Mouse (Mus musculus) inflammation-experienced regulatory T-cells, adult 6 months (primary cell): Measurements from ENCODE around the gene Cmtr1. TPM values are rescaled to one million over a fixed set of nuclear protein-coding genes. Genes with fewer than 3 reads are reported as not detected.

Source experiments
- ATAC-seq: one replicate; pipeline ENCODE4 v1.8.0; 2017
- polyA plus RNA-seq, 3 experiments: library from polyadenylated mRNA; unstranded; fragments of 100-300 nt; shearing (Covaris generic); gene quantifications; one replicate each; pipeline ENCODE4 v1.2.1; 2017

The Cmtr1 gene
- polyA plus RNA-seq, 3 experiments from 2014 or later: 83.4 to 107 (median 98.4) TPM

- no peak for ATAC-seq
Measured at GRCm38 (mm10) chr17:29669936-29670335, 9.5 kb downstream of the Cmtr1 start.

DNA sequence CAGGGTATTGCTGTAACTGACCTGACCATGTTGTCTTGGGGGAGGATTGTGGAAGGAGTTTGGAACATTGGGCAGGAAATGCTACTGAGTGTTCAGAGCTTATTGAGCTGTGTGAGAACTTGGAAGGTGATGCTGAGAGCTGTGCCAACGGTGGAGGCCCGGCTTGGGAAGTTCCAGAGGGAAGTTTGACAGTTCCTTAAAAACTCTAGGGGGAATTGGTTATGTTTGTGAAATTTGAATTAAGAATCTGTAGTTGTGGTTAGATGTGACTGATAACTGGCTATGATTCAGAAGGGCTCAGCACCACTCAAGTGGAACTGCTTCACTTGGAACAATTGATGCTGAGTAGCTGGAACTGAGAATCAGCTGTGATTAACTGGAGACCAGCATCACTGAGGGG, 10.6 kb downstream of the Cmtr1 start:
- ATAC-seq: no peak

DNA sequence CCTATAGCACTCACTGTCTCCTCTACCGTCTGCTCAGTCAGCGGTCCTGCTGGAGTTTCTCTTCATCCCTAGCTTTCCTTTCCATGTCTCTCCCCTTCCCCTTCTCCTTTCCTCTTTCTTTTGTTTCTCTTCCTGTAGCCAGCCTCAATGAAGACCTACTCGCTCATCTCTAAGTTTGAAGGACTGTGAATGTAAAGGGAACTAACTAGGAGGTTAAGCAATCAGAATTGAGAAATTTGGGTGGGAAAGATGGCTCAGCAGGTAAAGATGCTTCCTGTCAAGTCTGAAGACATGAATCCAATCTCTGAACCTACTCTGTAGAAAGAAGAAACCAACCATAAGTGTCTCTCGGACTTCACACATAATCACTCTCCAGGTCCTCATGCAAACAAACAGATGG, 12.9 kb downstream of the Cmtr1 start:
- ATAC-seq: no peak

- no peak for ATAC-seq
Measured at GRCm38 (mm10) chr17:29678526-29678925, 18.1 kb downstream of the Cmtr1 start.

DNA sequence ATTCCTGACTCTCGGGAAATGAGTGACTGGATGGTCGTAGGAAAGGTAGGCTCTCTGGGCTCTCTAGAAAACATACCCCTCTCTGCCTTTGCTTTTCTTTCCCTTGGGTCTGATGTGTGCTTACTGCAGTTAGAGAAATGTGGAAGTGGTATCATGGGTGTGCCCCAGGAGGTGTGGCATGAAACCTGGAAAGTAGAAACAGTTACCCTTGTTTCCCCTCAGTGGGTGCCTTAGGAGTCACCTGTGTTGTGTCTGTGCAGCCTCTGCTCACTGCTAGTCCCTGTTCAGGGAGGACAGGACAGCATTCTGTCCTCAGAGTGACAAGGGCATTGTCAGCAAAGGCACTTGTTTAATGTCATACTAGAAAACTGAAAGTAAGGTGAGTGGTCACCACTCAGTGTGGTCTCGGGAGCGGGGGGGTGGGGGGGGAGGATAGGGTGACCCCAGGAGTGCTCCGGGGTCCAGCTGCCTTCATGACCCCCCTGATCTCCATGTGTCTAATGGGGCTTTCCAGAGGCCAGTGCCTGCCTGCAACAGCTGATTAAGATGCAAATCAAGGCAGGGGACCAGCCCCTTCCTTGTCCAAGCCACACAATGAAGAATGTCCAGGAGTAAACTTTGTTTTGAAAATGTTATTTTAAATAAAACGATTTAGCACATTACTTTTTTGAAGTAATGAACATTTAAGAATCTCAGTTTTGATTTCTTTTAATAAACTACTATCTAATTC, 18.8 kb downstream of the Cmtr1 start:
- ATAC-seq: no peak

- no peak for ATAC-seq
Measured at GRCm38 (mm10) chr17:29680174-29680573, 19.8 kb downstream of the Cmtr1 start.

- no peak for ATAC-seq
Measured at GRCm38 (mm10) chr17:29680921-29681320, 20.5 kb downstream of the Cmtr1 start.

DNA sequence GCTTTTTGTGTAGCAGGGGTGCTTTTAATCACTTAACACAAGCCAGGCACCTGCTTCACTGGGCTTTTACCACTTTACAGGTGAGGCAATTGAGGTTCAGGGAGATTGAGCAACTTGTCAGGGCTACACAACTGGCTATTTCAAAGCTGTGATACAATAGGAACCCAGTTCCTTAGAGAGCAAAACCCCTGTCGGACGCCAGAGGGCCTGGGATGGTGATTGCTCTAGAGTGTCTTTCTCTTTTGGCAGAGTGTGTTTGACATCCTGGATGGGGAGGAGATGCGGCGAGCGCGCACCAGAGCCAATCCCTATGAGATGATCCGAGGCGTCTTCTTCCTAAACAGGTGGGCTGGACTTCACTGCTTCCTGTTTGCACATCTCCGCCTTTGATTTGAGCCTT, 21.3 kb downstream of the Cmtr1 start:
- no peak for ATAC-seq

DNA sequence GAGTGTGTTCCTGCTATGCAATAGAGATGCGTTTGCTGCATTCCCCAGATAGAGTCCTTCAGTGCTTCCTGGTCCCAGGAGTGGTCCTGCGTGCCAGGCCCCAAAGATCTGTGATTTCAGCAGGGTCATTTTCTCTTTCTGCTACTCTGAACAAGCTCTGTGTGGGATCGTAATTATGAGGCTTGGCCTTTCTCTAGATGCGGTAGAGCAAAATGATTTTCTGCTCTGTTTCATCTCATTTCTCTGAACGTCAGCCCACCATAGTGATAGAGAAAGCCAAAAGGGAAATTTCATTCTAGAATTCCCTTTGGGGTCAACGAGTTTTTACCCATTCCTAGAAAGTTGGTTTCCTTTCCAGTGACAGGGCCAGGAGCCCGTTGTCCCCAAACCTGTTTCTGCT, 21.9 kb downstream of the Cmtr1 start:
- no peak for ATAC-seq

GRCm38 (mm10) chr17:29683127-29683526, 22.7 kb downstream of the Cmtr1 start:
- ATAC-seq: no peak

GRCm38 (mm10) chr17:29684275-29684674, 23.9 kb downstream of the Cmtr1 start:
- no peak for ATAC-seq

DNA sequence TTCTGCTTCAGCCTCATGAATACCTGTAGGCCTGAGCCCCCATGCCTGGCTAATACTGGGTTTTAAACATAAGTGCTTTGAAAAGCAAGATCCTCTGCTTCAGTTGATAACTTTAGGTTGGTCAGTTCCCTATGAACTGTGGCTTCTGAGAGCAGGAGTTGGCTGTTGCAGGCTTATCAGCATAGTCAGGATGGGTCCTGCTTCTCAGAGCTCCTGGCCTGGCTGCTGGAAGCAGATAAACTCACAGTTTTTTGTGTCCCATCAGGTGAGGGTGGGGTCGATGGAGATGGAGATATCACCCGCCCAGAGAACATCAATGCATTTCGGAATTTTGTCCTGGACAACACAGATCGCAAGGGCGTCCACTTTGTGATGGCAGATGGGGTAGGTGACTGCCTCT, 26.4 kb downstream of the Cmtr1 start:
- no peak for ATAC-seq

DNA sequence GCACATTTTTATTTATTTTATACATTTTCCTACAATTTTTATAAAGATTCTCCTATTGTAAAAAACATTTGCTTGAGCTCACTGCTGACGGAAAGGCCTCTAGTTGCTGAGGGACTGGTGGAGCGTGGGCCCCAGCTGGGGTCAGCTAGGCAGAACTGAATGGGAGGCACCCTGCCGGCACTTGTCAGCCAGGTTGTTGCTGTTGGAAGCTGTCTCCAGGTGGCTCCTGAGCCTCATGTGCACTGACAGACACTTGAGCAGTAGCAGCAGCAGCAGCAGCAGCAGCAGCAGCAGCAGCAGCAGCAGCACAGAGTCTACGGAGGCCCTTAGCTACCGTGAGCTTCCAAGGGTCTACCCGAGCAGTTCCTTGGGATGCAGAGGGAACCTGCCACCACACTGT, 27.0 kb downstream of the Cmtr1 start:
- no peak for ATAC-seq

DNA sequence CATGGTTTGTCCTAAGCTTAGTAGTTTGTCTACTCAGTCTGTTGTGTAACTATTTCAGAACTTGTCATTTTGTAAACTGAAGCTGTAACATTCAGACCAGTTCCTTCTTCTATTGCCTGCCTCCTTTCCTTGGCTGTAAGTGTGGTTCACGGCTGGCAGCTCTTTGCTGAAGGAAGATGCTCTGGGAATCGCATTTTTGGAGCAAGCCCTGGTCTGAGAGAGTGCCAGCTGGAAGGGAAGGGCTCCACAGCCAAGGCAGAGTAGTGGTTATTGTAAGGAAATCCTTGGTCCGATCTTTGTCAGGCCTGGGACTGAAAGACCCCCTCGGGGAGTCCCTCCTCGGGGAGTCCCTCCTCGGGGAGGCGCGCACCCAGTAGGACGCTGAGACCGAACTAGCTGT, 28.2 kb downstream of the Cmtr1 start:
- no peak for ATAC-seq

DNA sequence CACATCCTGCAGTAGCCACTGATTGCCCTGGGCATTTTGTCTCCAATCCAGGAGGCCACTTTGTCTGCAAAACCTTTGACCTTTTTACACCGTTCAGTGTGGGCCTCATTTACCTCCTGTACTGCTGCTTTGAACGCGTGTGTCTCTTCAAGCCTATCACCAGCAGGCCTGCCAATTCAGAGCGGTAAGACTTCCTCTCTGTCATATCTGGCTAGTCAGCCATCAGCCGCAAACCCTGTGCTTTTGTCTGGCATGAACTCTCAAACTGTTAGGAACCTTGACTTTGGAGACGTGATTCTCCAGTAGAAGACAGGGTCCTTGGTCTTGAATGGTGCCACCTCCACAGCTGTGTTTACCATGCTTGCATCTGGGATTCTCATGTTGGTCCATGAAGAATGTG, 29.9 kb downstream of the Cmtr1 start:
- no peak for ATAC-seq

- ATAC-seq: no peak
Measured at GRCm38 (mm10) chr17:29692827-29693226, 32.4 kb downstream of the Cmtr1 start.

DNA sequence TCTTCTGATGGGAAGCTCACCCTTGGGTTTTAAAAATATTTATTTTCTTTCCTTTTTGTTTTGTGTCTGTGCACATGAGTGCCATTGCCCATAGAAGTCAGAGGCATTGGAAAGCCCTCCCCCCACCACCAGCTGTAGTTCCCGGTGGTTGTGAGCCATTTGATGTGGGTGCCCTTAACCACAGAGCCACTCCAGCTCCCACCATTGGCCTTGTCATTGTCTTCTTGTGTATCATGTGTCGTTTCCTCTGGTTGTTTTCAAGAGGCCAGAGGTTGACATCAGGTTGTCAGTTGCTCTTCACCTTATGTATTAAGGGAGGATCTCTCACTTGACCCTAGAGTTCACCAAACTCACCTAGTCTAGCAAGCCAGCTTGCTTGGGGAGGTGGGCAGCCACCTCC, 33.2 kb downstream of the Cmtr1 start:
- peak; percentile 17 for ATAC-seq

GRCm38 (mm10) chr17:29694516-29694915, 34.1 kb downstream of the Cmtr1 start:
- no peak for ATAC-seq

DNA sequence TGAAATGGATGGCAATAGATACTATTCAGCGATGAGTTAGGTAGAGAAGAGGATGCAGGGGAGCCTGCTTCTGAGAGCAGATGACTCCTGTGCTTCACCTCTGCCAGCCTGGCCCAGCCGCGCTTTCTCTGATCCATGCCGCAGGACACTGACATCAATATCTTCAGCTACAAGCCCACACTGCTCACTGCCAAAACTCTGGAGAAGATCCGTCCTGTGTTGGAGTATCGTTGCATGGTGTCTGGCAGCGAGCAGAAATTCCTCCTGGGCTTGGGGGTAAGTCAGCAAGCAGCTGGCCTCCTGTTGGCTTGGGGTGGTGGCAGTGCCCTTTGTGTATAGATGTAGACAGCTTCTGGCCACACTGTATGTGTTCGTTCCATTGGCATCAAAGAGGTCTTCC, 36.5 kb downstream of the Cmtr1 start:
- no peak for ATAC-seq

GRCm38 (mm10) chr17:29698421-29698820, 38.0 kb downstream of the Cmtr1 start:
- no peak for ATAC-seq

GRCm38 (mm10) chr17:29700573-29700972, 40.2 kb downstream of the Cmtr1 start:
- ATAC-seq: no peak

GRCm38 (mm10) chr17:29702938-29703710, 42.7 kb downstream of the Cmtr1 start:
- no peak for ATAC-seq

DNA sequence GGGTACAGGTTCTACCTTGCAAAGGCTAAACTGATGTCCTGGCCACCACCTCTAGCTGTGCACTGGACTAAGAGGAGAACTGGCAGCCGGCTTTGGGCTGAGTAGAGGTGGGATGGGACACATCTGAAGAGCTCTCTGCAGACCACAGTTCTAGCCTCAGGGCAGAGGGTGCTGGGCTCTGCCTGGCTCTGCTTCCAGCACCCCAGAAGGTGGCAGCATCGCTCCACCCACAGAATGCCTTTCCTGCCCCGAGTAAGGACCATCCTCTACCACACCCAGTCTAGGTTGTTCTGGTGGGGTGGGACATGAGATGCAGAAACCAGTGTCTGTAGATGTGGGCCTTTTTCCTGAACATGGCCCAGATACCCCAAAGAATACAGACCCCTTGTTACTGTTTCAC, 44.4 kb downstream of the Cmtr1 start:
- ATAC-seq: peak; percentile 61

DNA sequence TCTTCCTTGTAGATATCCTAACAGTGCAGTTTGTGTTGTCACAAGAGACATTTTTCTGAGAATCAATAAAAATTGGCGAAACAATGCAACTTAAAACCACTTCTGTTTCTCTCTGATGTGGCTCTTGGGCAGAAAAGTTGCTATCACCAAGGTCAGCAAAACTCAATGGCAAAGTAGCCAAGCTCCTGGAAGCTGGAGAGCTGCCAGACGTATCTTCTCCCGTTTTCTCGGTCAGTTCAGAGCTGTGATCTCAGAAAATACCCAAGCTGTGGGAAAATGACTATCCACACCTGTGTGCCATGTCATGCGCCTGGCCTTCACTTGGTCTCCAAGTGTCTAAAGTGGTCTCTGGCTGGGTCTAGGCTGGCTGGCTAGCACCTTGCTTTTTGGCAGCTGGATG, 45.5 kb downstream of the Cmtr1 start:
- no peak for ATAC-seq
